Mouse (Mus musculus) 3T3-L1 (cell line): Measurements from ENCODE around the gene Gys1.
"Not testable (repeated sequence)": the region's sequence is repeated elsewhere in the genome, so short reads cannot be mapped to it uniquely, and the experiment has no call there.

Experiments used
- DNase-seq: peaks from one replicate; pipeline ENCODE4 v3.0.0-alpha.2; 2015; ENCODE audit warnings: low read depth, low spot score

The Gys1 gene

DNA sequence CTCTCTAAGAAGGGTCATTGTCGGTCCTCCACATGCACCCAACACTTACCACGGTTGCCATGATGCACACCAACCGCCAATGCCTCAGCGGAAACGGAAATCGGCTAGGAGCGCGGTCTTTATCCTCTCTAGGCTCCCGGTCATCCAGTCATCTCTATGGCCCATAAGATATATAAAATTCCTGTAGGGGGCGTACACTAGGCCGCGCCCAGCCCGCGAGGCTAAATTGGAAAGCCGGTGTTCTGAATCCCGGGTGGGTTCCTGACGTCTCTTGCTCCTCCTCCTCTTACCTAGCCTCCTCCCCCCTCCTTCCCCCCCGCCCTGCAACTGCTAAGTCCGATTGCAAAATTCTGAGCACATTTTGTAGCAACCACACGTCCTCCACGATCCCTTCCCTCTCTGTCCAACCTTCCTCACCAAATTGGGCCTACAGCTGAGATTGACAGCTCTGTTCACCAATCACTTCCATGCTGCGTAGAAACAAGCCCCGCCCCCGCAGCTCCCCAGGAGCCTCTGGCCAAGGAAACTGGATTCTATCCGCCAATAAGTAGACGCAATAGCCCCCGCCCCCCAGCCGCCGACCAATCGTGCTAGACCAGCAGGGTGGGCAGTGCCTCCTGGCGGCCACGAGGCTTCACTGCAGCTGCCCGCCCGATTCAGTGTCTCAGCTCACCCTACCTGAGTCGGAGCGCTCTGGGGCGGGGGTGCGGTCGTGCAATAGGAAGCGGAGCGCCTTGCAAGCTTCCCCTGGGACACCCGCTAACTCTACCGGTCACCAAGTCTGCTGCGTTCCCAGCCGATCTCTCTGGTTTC is at the start of gene Gys1:
TSS of gene Gys1 (plus strand) at position 642 of the 813 bp plus-strand sequence.
- DNase-seq: peak; percentile 99

- peak; percentile 48 for DNase-seq
These were observed 48.6 kb upstream of the Gys1 start for GRCm38 (mm10) chr7:45386077-45386476.

DNA sequence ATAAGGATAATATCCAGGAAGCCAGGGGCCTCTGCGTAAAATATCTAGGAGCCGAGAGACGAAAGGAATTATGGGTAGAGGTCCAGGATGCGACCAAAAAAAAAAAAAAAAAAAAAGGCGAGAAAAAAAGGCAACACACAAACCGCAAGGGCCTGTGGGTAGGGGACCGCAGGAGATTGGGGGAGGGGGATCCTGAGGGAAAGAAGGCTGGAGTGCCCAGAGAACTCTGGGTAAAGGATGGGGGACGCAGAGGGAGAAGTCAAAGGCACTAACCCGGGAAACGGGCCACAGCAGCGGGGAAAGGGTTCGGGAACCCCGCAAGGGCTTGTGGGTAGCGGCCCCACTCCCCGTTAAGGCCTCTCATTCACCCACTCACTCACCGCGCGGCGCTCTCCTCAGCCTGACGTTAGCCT is 39.5 kb upstream of the Gys1 start:
- peak; percentile 79 for DNase-seq

DNA sequence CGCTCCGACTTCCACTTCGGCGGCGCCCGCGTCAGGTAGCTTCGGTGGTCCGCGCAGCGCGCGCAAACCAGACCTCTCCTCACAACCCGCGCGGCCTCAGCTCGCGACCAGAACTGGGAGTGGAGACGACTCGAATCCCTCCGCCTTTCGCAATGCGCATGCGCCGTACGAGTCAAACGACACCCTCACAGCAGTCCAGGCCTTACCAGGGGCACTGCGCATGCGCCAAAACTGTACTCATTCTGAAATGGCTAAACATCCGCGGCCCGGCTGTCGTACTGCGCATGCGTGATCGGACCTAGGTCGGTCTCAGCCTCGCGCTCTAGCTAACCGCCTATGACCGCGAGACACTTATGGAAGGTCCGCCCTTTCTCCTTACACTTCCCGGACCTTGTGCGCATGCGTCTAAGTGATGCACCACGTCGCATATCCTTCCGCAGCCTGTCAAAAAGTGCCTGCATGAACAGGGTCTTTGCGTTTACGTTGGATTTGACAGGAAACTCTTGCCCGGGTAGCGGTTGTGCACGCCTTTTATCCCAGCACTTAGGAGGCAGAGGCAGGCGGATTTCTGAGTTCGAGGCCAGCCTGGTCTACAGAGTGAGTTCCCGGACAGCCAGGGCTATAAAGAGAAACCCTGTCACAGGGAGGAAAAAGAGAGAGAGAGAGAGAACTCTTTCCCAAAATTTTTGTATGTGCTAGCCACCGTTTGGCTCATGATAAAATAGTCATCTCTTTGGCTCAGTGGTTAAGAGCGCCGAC is 38.9 kb upstream of the Gys1 start, which contains the start of gene Snrnp70:
TSS of gene Snrnp70 (minus strand) at position 165 of the 759 bp plus-strand sequence.
- peak; percentile 100 for DNase-seq

DNA sequence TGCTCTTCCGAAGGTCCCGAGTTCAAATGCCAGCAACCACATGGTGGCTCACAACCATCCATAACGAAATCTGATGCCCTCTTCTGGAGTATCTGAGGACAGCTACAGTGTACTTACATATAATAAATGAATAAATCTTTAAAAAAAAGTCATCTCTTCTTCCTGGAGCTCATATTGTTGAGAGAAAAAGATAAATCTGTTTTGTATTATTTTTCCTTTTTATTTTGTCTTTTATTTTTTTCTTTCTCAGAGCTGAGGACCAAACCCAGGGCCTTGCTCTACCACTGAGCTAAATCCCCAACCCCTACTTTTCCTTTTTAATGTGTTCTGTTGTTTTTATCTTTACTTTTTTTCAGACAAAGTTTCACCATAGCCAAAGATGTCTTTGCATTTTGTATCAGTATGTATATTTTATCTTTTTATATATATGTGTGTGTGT is 38.3 kb upstream of the Gys1 start:
- not testable (repeated sequence) for DNase-seq

DNA sequence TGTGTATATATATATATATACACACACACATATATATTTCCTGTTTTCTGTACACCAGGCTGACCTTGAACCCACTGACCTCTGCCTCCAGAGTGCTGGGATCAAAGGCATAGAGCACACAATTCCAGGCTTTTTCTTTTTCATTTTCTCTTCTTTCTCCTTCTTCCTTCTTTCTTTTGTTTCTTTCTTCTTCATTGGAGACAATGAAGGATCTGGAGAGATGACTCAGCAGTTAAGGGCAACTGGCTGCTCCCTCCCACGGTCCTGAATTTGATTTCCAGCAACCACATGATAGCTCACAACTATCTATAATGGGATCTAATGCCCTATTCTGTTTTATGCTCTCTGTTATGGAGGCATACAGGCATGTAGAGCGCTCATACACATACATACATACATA is 37.9 kb upstream of the Gys1 start:
- peak; percentile 45 for DNase-seq

- DNase-seq: no peak
These were observed 33.0 kb upstream of the Gys1 start for GRCm38 (mm10) chr7:45401521-45402085.

GRCm38 (mm10) chr7:45403532-45404261 is 30.9 kb upstream of the Gys1 start:
- peak; percentile 64 for DNase-seq

DNA sequence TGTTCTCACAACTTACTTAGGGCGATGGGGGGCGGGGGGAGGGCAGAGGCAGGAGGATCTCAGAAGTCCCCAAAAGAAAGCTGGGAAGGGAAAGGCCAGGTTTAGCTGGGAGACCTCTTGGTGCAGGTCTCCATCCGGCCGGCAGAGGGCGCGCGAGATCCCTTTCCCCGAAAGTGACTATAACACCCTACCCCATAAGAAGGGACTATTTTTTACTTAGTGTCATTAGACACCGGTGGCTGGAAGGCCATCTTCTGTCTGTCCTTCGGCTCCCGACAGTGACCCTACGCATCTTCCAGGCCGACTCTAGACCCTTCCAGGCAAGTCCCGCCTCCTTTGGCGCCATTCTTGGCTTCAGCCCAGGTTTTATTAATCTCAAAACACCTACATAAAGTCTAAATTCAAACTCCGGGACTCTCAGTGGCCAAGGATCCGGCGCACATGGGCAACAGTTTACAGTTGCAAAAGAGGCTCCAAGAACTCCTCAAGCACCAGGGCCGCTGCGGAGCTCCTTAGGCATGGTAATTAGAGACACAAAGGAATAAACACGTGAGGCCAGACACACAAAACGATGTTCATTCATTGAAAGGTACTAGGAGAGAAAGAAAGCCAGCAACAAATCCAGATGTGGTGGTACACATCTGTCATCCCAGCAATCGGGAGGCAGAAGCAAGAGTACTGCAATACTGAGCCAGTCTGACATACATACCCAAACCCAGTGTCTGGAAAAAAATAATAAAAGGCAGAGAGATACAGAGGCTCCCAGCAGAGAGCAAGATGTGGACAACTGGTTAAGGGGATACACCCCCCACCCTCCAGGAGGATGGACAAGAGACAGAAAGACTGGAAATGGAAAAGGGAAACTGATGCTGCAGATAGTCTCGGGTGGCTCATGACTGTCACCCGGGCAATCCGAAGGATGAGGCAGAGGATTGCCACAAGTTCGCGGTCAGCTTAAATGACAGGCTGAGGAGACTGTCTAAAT is 29.3 kb upstream of the Gys1 start, which contains the start of gene Kcna7:
TSS of gene Kcna7 (plus strand) at position 563 of the 985 bp plus-strand sequence.
- DNase-seq: peak; percentile 66

GRCm38 (mm10) chr7:45406157-45407156 is 28.2 kb upstream of the Gys1 start:
- no peak for DNase-seq

GRCm38 (mm10) chr7:45407836-45408235 is 26.8 kb upstream of the Gys1 start:
- DNase-seq: no peak

GRCm38 (mm10) chr7:45408351-45408750 is 26.3 kb upstream of the Gys1 start:
- DNase-seq: no peak

GRCm38 (mm10) chr7:45408949-45409348 is 25.7 kb upstream of the Gys1 start:
- DNase-seq: no peak

- no peak for DNase-seq
These were observed 25.0 kb upstream of the Gys1 start for GRCm38 (mm10) chr7:45409497-45410163.

DNA sequence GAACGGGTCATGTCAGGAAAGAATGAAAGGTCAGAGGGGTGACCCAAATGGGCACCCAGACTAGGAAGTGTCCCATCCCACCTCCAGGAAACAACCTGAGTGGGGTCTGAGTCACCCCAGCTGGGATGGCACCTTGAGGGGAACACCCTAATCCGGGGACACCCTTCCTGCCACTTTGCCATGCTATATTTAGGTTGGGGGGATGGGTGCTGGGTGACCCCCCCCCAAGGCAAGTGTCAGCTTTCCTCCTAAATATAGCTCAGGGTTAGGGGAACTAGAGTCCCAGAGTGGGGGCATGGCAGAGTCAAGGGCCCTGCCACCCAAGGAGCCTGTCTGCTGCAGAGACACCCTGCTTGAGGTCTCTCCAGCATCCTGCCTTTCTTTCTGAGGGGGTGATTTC is 22.2 kb upstream of the Gys1 start:
- DNase-seq: no peak

DNA sequence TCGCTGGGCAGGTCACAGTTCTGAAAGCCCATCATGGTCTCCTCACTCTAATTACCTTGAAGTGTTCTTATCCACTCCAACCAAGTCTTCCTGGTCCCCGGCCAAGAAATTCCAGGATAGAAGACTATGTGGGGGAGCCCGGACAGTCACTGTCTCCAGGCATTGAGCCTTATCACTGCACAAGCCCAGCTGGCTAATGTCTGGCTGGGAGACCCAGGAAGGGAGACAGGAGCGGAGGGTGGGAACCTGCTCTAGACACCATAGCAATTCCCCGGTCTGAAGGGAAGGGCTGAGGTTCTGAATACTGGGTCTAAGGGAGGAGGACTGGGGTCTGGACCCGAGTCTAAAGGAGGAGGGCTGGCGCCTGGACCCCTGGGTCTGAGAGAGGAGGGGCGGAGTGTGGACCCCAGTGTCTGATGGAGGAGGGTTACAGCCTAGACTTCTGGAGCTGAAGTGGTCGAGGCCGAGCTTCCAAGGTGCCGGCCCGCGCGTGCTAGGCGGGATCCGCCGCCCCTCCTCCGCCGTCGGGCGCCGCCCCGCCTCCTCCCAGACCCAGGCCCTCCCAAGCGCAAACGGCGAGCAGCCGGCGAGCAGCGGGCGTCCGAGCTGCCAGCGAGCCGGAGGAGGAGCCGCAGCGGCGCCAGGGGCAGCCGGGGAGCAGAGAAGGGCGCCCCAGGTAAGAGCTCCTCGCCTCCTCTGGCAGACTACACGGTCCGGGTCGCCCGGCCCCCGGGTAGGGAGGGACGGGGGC is 21.4 kb upstream of the Gys1 start, which contains the start of gene Ntf5:
TSS of gene Ntf5 (plus strand) at position 583 of the 751 bp plus-strand sequence.
- DNase-seq: peak; percentile 29

GRCm38 (mm10) chr7:45413864-45414739 is 20.5 kb upstream of the Gys1 start:
- DNase-seq: no peak
